Mouse (Mus musculus): Measurements from ENCODE around the gene Grb2.

- TF ChIP-seq CTCF (IDR thresholded peaks at IDR 0.05; ENCODE audit: control insufficient read depth, insufficient read depth, insufficient read length) (no peak), CEBPB (IDR thresholded peaks at IDR 0.05; ENCODE audit: low read depth) (no peak), MYOD1 (IDR thresholded peaks at IDR 0.05; ENCODE audit: control insufficient read depth, insufficient read length, low read depth) (no peak)
These were observed 80.5 kb downstream of the Grb2 start, which contains the start of gene Slc25a19 for GRCm38 (mm10) chr11:115627705-115628464.

Measured in C2C12 (cell line).